8 mouse cellular contexts compared by ENCODE assay signal in the genomic region with DNA sequence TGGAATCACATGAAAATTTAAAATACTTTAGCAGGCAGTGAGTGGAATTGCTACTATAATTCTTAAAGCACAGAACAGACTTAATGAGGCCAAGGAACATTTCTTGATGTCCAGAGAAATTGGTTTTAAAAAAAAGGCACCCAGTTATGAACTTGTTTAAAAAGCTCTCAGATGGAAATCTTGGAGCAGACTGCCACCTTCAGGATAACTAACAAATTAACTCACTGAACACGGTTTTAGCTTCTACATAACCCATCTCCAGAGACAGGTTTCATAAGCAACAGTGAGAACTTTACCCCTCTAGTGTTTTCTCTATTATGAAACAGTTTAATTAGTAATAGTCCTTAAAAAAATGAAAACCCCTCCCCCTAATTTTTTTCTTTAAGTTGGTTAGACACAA. TPM values are rescaled to one million over a fixed set of nuclear protein-coding genes. Genes with fewer than 3 reads are reported as not detected.
DNase-seq lines count a peak whose midpoint lies in the region; ATAC-seq lines count a peak whose summit lies in the region.

No protein-coding gene starts in this region.

- no peak overlapping the region for H3K4me3 ChIP-seq in liver, embryonic 11.5 days (ENCODE audit: low read depth, low read length)
- no peak overlapping the region for H3K4me3 ChIP-seq in neural tube, embryonic 15.5 days (replicated peaks)

- no peak overlapping the region for H3K27ac ChIP-seq in liver, embryonic 11.5 days (ENCODE audit: low read depth, low read length)
- no peak overlapping the region for H3K27ac ChIP-seq in neural tube, embryonic 15.5 days (replicated peaks)

- intact Hi-C loops in heart, postnatal 36 days (cut with DNase I): loop anchor here (1.0 kb wide), 1 partner anchor 176 kb away; no protein-coding TSS in a partner anchor

- no peak overlapping the region for H3K9ac ChIP-seq in liver, embryonic 11.5 days (ENCODE audit: low read depth, low read length)
- no peak overlapping the region for H3K9ac ChIP-seq in neural tube, embryonic 15.5 days (replicated peaks)

- peaks cover 6% of the 10 kb centered on the region; the same call in 1 of the 2 replicates for H3K36me3 ChIP-seq in liver, embryonic 11.5 days (ENCODE audit: control insufficient read depth, insufficient read depth, low read length)
- H3K36me3 ChIP-seq in neural tube, embryonic 15.5 days: peaks cover 12% of the 10 kb centered on the region; the same call in 1 of the 2 replicates

- H3K4me2 ChIP-seq in liver, embryonic 11.5 days: peak overlapping the region; percentile 88
- peak overlapping the region; percentile 80 for H3K4me2 ChIP-seq in neural tube, embryonic 15.5 days

- H3K9me3 ChIP-seq in liver, embryonic 11.5 days (ENCODE audit: control insufficient read depth, low read length): no peaks in the 10 kb centered on the region
- H3K9me3 ChIP-seq in neural tube, embryonic 15.5 days (replicated peaks): no peaks in the 10 kb centered on the region

- peaks cover 4% of the 10 kb centered on the region; the same call in 1 of the 2 replicates for H3K4me1 ChIP-seq in liver, embryonic 11.5 days (replicated peaks; ENCODE audit: control insufficient read depth, insufficient read depth, low read length)
- H3K4me1 ChIP-seq in neural tube, embryonic 15.5 days: peaks cover 12% of the 10 kb centered on the region

- WGBS in liver, embryonic 11.5 days: 0% methylated on average over 1 of the region's 1 CpGs
- 2% methylated on average over 1 of the region's 1 CpGs for WGBS in neural tube, embryonic 15.5 days

- DNase-seq in heart, adult 18-20 months: peak; percentile 35 to 58
- DNase-seq in heart, postnatal 36 days: no peak
- peak; percentile 48 for DNase-seq in CD4-positive helper T cell, adult 2 months (ENCODE audit: low read depth, low spot score)
- DNase-seq in c-Kit-positive CD71-positive TER-119-negative erythroid progenitor cells, embryonic 14.5 days (ENCODE audit: low read depth): peak; percentile 46
- DNase-seq in liver, embryonic 11.5 days (ENCODE audit: low spot score): no peak
- DNase-seq in thymus, postnatal 36 days: no peak

- H3K27me3 ChIP-seq in liver, embryonic 11.5 days (replicated peaks; ENCODE audit: control insufficient read depth, insufficient read depth, low read length): no peaks in the 10 kb centered on the region
- H3K27me3 ChIP-seq in neural tube, embryonic 15.5 days (replicated peaks): no peaks in the 10 kb centered on the region

- peak; percentile 35 for ATAC-seq in granulocyte monocyte progenitor cell, adult 5-6 weeks (replicated peaks; ENCODE audit: poor library complexity, severe bottlenecking)
- no peak for ATAC-seq in liver, embryonic 11.5 days (replicated peaks; ENCODE audit: low FRiP score)
- peak; percentile 40; the same call in 1 of the 2 replicates for ATAC-seq in neural tube, embryonic 15.5 days (ENCODE audit: low FRiP score)

RNA-seq across cellular contexts. Expression of gene Ndufaf4, which starts 1.1 kb away (rescaled TPM):
- total RNA-seq in heart, adult 18-20 months (2021): 10 to 100 TPM; 65.4 to 71.1 TPM
- 10 to 100 TPM; 65.2 to 70.0 TPM for total RNA-seq in heart, postnatal 36 days (2021)
- total RNA-seq in granulocyte monocyte progenitor cell, adult 5-6 weeks (2014; fragmentation: Nextera tagmentation): 37.7 and 42.8 TPM in 2 replicates
- total RNA-seq in granulocyte monocyte progenitor cell, adult 5-6 weeks (2017): 41.3 and 48.9 TPM in 2 replicates
- 82.6 and 83.9 TPM in 2 replicates for polyA plus RNA-seq in liver, embryonic 11.5 days (2014; fragmentation: Nextera tagmentation; extraction: Ambion mirVana)
- polyA plus RNA-seq in neural tube, embryonic 15.5 days (2015; fragmentation: Nextera tagmentation; extraction: Ambion mirVana): 65.7 and 69.7 TPM in 2 replicates

RNA-seq across cellular contexts. Expression of gene Klhl32, which starts 45.9 kb away (rescaled TPM):
- 1 to 10 TPM; 2.0 to 2.2 TPM for total RNA-seq in heart, adult 18-20 months (2021)
- total RNA-seq in heart, postnatal 36 days (2021): under 1 TPM; 0.83 to 0.98 TPM
- not detected in 2 replicates for total RNA-seq in granulocyte monocyte progenitor cell, adult 5-6 weeks (2014; fragmentation: Nextera tagmentation)
- under 0.01 TPM in 1 of 2 replicates, not detected in the other for total RNA-seq in granulocyte monocyte progenitor cell, adult 5-6 weeks (2017)
- polyA plus RNA-seq in liver, embryonic 11.5 days (2014; fragmentation: Nextera tagmentation; extraction: Ambion mirVana): 0.34 and 0.51 TPM in 2 replicates
- 33.9 and 36.0 TPM in 2 replicates for polyA plus RNA-seq in neural tube, embryonic 15.5 days (2015; fragmentation: Nextera tagmentation; extraction: Ambion mirVana)

Comparison
In these comparisons a context has a peak if more than half of its experiments do, and no peak if none do; other contexts are left out.
1. DNase-seq: peak in heart, adult 18-20 months (2 of 2), CD4-positive helper T cell, adult 2 months (single experiment) and c-Kit-positive CD71-positive TER-119-negative erythroid progenitor cells, embryonic 14.5 days (single experiment); none in heart, postnatal 36 days (0 of 2), liver, embryonic 11.5 days (single experiment) and thymus, postnatal 36 days (0 of 2).